Mouse (Mus musculus) inflammation-experienced regulatory T-cells, adult 6 months (primary cell): ENCODE measurements around the gene Bdp1. TPM values are rescaled to one million over a fixed set of nuclear protein-coding genes. Genes with fewer than 3 reads are reported as not detected.
A peak's percentile ranks its signal among the peaks of the same experiment; 100 is the strongest.

Experiments
- ATAC-seq: one replicate; pipeline ENCODE4 v1.8.0; 2017
- polyA plus RNA-seq, 3 experiments: library from polyadenylated mRNA; unstranded; fragments of 100-300 nt; shearing (Covaris generic); gene quantifications; one replicate each; pipeline ENCODE4 v1.2.1; 2017

Gene Bdp1
- polyA plus RNA-seq, 3 experiments from 2014 or later = 16.5 to 26.2 (median 20.5) TPM

DNA sequence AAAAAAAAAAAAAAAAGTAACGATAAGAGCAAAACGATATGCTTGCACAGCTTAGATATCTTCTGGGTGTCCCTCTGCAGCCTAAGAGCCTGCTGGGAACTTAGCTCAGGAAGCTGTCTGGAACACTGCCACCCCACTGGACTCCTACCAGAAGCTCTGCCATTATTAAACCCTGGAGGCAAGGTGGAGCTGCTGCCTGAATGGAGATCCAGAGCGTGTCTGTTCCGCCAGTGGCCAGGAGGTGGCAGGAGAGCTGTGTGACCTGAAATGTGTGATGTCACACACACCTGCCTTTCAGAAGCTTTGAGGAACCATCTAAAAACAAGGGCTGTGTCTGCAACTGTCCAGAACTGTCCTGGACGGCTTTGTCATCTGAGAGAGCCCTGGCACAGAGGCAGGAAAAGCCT is 102.1 kb downstream of the Bdp1 start:
- ATAC-seq = peak; percentile 98

DNA sequence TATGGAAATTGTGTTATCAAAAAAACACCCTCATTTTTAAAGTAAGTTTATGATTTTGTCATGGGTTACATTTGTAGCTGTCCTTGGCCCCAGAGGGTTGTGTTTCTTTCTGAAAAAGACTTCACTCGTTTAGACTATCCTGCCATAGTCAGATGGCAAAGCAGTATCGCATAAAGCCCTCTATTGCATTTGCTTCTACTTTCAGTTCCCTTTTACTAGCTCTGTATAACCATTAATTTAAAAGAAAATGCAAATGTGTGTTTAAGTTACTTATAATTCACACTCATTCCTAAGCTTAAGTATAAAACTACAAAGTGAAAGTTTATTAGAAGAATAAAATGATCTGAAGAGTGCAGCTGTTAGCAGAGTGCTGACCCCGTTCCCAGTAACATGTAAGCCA is 104.8 kb downstream of the Bdp1 start:
- no peak for ATAC-seq

DNA sequence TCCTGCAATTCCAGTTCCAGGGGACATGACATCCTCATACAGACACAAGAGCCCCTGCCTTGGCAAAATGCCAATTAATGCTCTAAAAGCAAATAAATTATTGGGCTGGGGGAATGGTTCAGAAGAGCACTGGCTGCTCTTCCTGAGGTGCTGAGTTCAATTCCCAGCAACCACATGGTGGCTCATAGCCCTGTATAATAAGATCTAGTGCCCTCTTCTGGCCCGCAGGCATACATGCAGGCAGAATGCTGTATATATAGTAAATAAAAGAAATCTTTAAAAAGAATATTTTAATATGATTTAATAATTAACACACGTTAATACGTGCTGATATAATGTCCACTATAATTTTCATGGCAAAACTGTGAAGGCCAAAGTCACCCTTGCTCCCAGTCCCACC is 105.8 kb downstream of the Bdp1 start:
- no peak for ATAC-seq

DNA sequence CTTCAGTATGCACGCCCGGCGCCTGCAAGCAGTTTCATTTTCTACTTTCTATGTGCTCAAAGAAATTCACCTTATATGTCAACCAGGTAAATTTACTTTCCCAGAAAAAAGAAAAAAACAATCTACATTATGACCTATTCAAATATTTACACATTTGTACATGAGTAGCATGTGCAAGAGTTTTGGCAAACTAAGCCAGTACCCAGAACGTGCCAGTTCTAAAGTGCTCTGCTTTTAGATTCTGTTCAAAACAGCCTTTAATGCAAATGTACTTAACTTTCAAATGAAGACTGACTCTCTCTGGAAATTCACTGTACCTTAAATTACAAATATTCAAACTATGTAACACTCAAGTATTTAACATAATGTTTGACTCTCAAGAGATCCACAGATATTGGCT is 114.3 kb downstream of the Bdp1 start:
- no peak for ATAC-seq

DNA sequence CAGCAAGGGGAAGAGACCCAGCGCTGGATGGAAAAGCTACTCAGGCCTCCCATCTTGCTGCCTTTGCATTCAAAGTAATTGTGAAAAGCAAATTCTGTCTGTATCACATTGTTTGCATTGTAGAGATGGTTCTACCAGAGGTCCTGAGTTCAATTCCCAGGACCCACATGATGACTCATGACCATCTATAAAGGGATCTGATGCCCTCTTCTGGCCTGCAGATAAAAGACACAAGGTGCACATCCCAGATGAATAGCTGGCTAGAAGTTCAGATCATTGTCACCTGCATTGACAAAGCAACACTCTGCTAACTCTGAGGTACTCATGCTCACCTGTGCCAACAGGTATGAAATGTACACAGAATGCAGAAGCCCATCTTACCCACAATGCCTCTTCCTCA is 120.5 kb downstream of the Bdp1 start:
- no peak for ATAC-seq

DNA sequence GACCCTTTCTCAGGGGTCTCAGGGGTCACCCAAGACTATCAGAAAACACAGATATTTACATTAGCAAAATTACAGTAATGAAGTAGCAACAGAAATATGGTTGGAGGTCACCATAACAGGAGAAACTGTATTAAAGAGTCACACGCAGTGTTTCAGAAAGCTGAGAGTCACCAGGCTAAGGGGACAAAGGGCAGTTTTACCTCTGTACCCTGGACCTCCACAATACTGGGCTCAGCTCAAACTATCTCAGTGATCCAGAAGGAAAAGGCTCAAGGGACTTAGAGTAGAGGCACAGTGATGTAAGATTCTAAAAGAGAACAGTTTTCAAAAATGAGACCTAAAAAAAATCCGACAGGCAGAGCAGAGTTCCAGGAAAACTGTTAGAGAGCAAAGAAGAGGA is 124.5 kb downstream of the Bdp1 start:
- no peak for ATAC-seq

DNA sequence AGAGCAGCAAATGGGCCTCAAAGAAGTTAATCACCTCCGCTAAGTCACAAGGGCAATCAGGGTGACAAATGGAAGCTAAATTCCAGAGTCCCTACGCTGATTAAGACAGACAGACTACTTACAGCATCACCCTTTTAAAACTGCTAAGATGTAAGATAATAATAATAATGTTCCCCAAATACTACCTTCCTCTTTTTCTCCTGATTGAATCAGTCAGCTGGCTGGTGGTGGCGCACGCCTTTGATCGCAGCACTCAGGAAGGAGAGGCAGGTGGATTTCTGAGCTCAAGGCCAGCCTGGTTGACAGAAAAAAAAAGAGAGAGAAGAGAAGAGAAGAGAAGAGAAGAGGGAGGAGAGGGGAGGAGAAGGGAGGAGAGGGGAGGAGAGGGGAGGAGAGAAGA is 133.8 kb downstream of the Bdp1 start:
- no peak for ATAC-seq

Other genes starting within 250 kb of the Bdp1 start
- not detected for gene Cartpt, start 203.0 kb downstream of the Bdp1 start, polyA plus RNA-seq
- 10 to 100 TPM; 10.1 to 16.4 (median 13.5) TPM for gene Mccc2, start 88.4 kb downstream of the Bdp1 start, polyA plus RNA-seq
- gene Serf1, start 3.9 kb upstream of the Bdp1 start, polyA plus RNA-seq = 1 to 10 TPM; 4.0 to 5.4 (median 4.7) TPM
- gene Smn1, start 20.8 kb upstream of the Bdp1 start, polyA plus RNA-seq = 10 to 100 TPM; 28.5 to 34.4 (median 30.8) TPM
- 10 to 100 TPM; 12.4 to 12.5 (median 12.4) TPM for gene Naip2, start 98.0 kb upstream of the Bdp1 start, polyA plus RNA-seq
- 10 to 100 TPM in 2 of 3 experiments, 1 to 10 TPM in 1; 6.1 to 21.5 (median 11.3) TPM for gene Naip5, start 142.3 kb upstream of the Bdp1 start, polyA plus RNA-seq
- gene Naip6, start 213.6 kb upstream of the Bdp1 start, polyA plus RNA-seq = 1 to 10 TPM; 5.0 to 6.6 (median 5.1) TPM